Mouse (Mus musculus) spleen, postnatal 4 days (tissue): Measurements from ENCODE around the gene Lpp.

ENCODE experiments used
- DNase-seq, 2 experiments: peaks; one replicate each; pipeline ENCODE4 v3.0.0; 2022; ENCODE audit warnings: low spot score in 2 of 2

Lpp gene

DNA sequence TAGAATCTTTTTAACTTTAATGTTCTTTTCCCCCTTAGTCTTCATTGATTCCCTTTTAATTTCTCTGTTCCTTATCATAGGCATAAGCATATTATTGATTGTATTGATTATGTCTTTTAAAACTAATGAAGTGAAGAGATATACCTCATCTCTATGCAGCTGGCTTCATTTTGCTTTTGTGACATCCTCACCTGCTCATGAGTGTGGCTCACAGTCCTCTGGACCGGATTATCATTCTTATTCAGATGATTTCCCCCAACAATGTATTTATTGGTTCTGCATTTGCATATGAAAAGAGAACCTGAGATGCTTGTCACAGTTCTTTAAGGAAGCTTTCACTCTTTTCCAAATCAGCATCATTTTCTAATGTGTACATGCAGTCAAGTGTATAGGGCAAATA is 408.5 kb downstream of the Lpp start:
- no peak for DNase-seq

- DNase-seq = no peak
These were observed 412.8 kb downstream of the Lpp start for GRCm38 (mm10) chr16:24806093-24806492.

DNA sequence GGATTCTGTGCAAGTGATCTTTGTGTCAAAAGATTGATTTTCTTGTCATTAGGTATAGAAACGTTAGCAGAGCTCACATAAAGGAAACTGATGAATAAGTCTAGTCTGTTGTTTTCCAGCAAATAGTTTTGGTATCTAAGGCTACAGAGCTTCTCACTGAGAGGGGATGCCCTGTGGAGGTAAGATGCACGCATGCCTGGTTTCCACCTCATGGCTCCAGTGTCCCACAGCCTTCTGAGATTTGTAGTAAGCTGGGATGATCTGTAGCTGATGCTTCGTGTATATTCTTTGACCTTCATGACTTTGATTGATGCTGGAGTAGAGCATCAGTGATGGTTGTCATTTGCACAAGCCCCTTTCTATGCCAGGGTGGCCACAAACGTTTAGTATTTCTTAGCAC is 414.3 kb downstream of the Lpp start:
- no peak for DNase-seq

GRCm38 (mm10) chr16:24809811-24810210 is 416.5 kb downstream of the Lpp start:
- DNase-seq = no peak

DNA sequence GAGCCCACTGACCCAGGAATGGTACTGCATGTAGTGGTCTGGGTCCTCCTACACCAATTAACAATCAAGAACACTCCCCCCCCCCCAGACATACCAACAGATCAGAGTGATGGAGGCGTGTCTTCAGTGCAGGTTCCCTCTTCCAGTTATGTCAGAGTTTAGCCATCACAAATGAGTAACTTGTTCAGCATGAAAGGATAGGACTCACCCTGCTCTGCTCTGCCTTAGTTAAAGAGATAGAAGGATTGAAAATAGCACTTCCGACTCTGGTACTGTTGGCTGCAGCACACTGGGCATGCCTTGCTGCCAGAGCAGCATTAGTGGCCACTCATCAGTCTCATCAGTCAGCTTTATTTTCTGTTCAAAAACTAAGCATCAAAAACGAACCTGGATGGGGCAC is 423.3 kb downstream of the Lpp start:
- DNase-seq = no peak

DNA sequence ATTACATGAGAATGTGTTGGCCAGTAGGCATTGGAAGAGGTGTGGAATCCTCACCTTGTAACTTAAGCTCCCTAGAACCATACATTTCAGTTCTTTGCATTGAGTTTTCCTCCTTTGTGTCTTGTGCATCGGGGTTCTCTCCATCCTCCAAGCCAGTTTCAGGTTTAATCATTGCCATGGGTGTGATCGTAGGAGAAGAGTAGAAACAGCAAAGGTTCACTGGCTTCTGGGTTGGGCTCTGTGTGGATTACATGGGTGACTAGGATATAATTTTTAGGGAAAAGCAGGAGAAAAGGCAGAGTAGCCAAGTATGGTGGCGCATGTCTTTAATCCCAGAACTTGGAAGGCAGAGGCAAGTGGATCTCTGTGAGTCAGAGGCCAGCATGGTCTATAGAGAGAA is 424.1 kb downstream of the Lpp start:
- no peak for DNase-seq

DNA sequence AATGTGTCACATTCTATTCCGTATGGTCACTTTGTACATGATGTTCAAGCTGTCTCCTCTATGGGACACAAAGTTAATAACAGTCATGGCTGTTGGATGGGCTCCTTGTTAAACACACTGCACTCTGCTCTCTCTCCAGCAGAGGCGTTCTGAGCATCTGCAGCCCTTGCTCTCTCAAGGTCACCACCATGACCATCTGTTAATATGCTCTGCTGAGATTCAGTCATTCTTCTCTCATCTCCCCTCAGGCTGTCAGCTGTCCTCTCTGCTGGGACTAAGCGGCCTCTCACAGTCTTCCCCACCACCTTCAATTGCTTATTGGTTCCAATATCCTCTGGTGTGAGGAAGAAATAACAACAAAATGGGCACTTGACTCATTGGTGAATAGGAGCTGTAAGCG is 425.8 kb downstream of the Lpp start:
- no peak for DNase-seq

DNA sequence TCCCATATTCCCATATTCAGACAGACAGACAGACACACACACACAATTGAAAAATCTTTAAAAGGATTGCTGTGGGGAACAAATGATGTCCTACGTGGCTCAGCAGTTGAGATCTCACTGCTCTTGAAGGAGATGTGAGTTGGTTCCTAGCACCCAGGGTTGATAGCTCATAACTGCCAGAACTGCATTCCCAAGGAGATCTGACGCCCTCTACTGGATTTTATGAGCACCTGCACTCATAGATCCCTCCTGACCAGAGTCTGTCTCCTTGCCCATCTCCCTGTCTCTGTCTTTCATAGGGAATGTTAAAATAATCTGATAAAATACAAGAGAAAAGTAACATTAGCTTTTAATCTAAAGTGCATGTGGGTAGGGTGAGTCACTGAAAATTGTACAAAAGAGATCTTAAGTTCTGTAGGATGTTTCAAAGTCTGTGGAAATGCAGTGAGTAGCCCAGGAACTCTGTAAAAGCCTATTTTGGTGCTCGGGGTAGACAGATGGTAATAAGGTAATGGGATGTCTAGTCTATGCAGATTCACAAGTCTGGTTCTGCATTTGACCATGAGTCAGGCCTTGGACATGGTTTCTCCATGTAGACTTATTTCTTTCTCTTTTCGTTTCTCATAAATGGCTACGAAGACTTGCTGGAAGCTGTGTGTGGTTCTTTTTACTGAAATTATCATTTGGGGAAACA is 429.0 kb downstream of the Lpp start:
- no peak for DNase-seq

DNA sequence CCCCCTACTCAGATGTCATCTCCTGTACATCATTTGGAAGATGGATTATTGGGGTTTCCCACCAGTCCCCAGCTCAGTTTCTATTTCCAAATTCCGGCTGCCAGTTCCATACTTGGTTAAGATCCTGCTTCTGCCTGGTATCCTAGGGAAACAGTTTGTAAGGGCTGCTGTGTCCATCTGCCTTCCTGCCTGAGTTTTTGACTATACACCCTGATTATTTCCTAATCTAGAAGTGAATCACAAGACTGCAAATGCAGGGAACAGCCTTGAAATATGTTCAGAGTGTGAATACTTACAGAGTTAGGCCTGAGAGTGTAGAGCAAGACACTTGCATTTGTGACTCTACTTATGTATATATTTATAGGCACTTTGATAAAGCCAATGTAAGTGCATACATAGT is 429.6 kb downstream of the Lpp start:
- no peak for DNase-seq

GRCm38 (mm10) chr16:24826390-24826789 is 433.1 kb downstream of the Lpp start:
- no peak for DNase-seq

GRCm38 (mm10) chr16:24828207-24828803 is 435.0 kb downstream of the Lpp start:
- no peak for DNase-seq

DNA sequence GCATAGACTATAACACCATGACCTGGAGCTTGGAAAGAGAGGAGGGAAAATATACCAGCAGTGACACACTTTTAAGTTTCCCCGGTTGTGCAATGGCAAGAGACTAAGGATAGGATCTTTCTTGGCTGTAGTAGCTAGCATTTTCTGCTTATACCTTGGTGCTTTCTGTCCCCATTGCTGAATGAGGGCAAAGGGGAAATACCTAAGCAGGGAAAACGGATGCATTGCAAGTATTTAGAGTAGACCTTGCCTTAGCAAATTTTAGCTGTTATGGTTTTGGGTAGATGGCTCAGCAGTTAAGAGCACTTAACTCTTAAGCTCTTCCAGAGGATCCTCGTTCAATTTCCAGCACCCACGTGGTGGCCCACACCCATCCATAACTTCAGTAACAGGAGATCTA is 436.6 kb downstream of the Lpp start:
- DNase-seq = no peak

GRCm38 (mm10) chr16:24830939-24831338 is 437.6 kb downstream of the Lpp start:
- no peak for DNase-seq

DNA sequence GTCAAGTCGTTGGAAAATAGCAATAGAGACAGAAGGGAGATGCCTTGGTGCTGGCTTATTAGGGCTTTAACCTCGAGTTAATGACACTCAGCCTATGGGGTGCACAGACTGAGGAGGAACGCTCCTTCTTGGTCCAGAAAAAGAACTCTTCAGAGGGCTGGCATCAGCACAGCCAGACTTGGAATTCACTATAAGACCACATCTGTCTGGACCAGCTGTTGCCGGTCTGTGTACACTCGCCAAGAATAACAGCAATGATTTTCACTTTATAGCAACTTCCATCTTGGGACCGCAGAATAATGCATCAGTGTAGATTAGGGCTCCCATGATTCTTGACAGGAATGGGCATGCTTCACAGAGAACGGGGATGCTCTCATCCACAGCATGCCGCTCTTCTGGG is 439.9 kb downstream of the Lpp start:
- peak in 1 of 2 experiments; percentile 27 for DNase-seq

DNA sequence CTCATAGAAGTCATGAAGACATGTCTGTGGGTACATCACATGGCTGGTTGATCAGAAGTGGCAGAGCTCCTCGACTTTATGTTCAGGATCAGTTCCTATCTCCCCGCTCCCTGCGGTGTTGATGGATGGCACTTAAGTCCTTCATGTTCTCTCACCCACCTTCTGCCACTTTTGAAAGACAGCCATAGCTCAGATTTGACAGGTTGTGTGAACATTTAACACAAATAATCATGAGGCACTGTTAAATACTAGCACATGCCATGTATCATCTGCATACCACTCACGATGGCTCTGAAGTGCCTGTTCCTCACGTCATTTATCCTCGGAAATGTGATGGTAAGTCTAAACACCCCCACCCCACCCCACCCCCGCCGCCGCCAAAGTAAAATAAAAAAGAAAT is 441.2 kb downstream of the Lpp start:
- DNase-seq = peak in 1 of 2 experiments; percentile 34

- DNase-seq = no peak
These were observed 443.2 kb downstream of the Lpp start for GRCm38 (mm10) chr16:24836550-24836949.

DNA sequence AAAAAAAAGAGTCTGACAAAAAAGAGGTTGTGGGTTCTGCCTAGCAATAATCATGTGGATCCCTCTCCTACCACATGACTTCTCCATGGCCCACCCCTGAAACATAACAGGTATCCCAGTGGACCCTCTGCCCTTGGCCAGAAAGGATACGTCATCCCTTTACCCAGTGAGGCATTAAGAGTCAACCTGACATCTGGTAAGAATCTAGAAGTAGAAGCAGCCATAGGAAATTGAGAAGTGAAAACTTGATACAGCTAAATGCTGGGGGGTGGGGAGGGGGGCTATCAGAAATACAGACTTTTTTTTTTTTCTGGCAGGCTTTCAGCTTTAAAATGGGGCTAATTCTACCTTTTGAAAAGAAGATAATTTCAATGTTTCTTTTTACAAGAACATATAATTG is 445.7 kb downstream of the Lpp start:
- no peak for DNase-seq

GRCm38 (mm10) chr16:24840073-24840472 is 446.8 kb downstream of the Lpp start:
- no peak for DNase-seq

GRCm38 (mm10) chr16:24846141-24846540 is 452.8 kb downstream of the Lpp start:
- peak in 1 of 2 experiments; percentile 26 for DNase-seq

GRCm38 (mm10) chr16:24859509-24860140 is 466.3 kb downstream of the Lpp start:
- no peak for DNase-seq

- no peak for DNase-seq
These were observed 467.1 kb downstream of the Lpp start for GRCm38 (mm10) chr16:24860445-24860844.

- no peak for DNase-seq
These were observed 468.1 kb downstream of the Lpp start for GRCm38 (mm10) chr16:24861374-24861773.

DNA sequence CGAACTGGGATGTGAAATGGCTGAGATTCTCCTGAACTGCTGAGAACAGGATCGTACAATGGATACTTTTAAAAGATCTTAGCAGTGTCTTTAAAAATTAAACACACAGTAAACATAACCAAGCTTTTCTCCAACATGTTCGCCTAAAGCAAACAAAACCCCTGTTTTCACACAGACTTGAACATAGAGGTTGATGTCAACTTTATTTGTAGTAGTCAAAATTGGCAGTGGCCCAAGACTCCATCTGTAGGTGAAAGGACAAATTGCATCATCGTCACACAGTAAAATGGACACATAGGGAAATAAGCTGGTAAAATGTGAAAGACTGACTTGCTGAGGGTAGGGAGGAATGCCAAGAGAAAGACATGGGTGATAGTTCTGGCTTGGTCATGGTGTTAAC is 480.9 kb downstream of the Lpp start:
- DNase-seq = peak in 1 of 2 experiments; percentile 24
